Mouse (Mus musculus): ENCODE results near the gene Pald1. TPM values are rescaled to one million over a fixed set of nuclear protein-coding genes. Genes with fewer than 3 reads are reported as not detected.

Pald1 gene
- polyA plus RNA-seq, 1 experiment, result 7.5 TPM

DNA sequence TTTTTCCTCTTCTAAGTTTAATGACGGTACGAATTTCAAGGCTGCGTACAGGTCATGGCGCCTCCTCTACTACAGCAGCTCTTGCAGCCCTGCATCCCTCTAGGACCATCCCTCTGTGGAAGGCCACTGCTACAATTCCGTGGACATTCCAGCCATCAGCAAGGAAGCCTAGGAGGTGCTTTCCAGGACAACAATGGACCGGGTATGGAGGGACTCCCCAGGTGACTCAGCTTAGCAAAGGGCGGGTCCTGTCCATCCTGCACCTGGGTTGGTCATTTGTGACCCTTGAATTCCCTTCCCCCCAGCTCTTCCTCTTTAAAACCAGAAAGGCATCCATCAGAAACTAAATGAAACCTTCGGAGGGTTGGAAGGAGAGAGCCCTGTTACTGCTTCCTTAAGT lies 22.7 kb downstream of the Pald1 start:
- Histone ChIP-seq H3K4me3 (ENCODE audit: control insufficient read depth, low read depth, low read length) (no peak overlapping the region), H3K36me3 (ENCODE audit: control insufficient read depth, insufficient read depth, low read length) (no peaks in the 10 kb centered on the region), H3K27ac (ENCODE audit: control insufficient read depth, insufficient read depth, low read depth, low read length) (no peak overlapping the region), H3K4me1 (ENCODE audit: control insufficient read depth, insufficient read depth, low read length) (no peaks in the 10 kb centered on the region; the same call in 1 of the 2 replicates), H3K27me3 (ENCODE audit: control insufficient read depth, insufficient read depth, low read length) (no peaks in the 10 kb centered on the region)
- TF ChIP-seq POLR2A (IDR thresholded peaks at IDR 0.05; ENCODE audit: control insufficient read depth, low read depth, low read length) (no peak), CTCF (IDR thresholded peaks at IDR 0.05; ENCODE audit: control insufficient read depth, insufficient read depth, insufficient replicate concordance, low read depth, low read length) (no peak)

DNA sequence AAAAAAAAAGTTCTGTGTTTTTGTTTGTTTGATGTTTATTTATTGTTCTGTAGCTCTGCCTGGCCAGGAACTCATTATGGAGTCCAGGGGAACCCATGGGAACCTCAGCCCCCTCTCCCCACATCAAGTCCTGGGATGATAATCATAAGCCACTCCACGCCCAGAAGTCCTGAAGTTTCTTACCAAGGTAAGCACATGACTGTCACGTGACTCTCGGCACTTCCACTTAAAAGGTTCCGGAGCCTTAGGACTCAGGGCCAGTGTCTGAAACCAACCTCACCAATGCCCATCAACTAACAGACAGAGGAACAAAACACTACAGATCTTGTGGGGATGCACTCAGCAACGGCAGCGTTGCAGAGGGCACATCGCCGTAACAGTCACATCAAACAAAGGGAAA lies 23.9 kb downstream of the Pald1 start:
- H3K4me1 ChIP-seq (ENCODE audit: control insufficient read depth, insufficient read depth, low read length), result no peaks in the 10 kb centered on the region; the same call in 1 of the 2 replicates
- no peaks in the 10 kb centered on the region for H3K27me3 ChIP-seq (ENCODE audit: control insufficient read depth, insufficient read depth, low read length)
- H3K4me3 ChIP-seq (ENCODE audit: control insufficient read depth, low read depth, low read length), result no peak overlapping the region
- H3K36me3 ChIP-seq (ENCODE audit: control insufficient read depth, insufficient read depth, low read length), result no peaks in the 10 kb centered on the region
- H3K27ac ChIP-seq (ENCODE audit: control insufficient read depth, insufficient read depth, low read depth, low read length), result no peak overlapping the region
- TF ChIP-seq CTCF (IDR thresholded peaks at IDR 0.05; ENCODE audit: control insufficient read depth, insufficient read depth, insufficient replicate concordance, low read depth, low read length) (no peak), POLR2A (IDR thresholded peaks at IDR 0.05; ENCODE audit: control insufficient read depth, low read depth, low read length) (no peak)

DNA sequence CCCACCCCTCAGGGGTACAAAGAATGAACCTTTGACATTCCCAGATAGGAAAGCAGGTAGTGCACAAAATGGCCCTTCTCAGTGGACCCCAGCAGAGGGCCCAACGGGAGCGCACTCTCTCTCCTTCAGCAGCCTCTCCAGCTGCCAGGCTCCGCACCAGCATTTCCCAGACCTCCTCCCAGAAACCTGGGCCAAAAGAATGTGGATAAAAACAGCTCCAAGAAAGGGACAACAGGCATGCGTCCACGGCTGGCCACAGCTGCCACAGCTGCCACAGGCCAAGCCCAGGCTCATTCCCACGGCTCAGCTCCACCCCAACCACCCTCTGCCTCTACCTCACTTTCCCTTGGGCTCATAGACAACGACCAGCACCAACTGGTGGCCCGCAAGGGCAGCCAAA lies 25.7 kb downstream of the Pald1 start:
- no peaks in the 10 kb centered on the region for H3K4me1 ChIP-seq (ENCODE audit: control insufficient read depth, insufficient read depth, low read length)
- no peaks in the 10 kb centered on the region for H3K27me3 ChIP-seq (ENCODE audit: control insufficient read depth, insufficient read depth, low read length)
- H3K27ac ChIP-seq (ENCODE audit: control insufficient read depth, insufficient read depth, low read depth, low read length), result no peak overlapping the region
- H3K4me3 ChIP-seq (ENCODE audit: control insufficient read depth, low read depth, low read length), result no peak overlapping the region
- no peaks in the 10 kb centered on the region for H3K36me3 ChIP-seq (ENCODE audit: control insufficient read depth, insufficient read depth, low read length)
- TF ChIP-seq POLR2A (IDR thresholded peaks at IDR 0.05; ENCODE audit: control insufficient read depth, low read depth, low read length) (no peak), CTCF (IDR thresholded peaks at IDR 0.05; ENCODE audit: control insufficient read depth, insufficient read depth, insufficient replicate concordance, low read depth, low read length) (no peak)

DNA sequence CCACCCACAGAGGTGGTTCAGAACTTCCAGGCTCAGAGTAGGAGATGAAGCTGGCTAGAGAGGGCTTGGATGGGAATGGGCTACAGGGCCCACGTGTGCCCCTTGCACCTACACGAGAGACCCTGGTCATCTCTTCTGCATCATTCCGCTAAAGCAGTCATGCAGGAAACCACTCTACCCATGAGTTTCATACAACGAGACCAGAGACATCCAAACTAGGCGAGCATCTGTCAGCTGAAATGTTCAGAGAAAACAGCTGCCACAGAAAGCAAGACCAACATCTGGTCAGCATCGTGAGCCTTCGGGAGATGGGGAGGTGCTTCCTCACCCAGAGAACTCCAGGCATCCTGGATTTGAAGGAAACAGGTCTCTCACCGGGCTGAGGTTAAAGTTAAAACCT lies 26.8 kb downstream of the Pald1 start:
- Histone ChIP-seq H3K27me3 (ENCODE audit: control insufficient read depth, insufficient read depth, low read length) (no peaks in the 10 kb centered on the region), H3K36me3 (ENCODE audit: control insufficient read depth, insufficient read depth, low read length) (no peaks in the 10 kb centered on the region), H3K4me1 (ENCODE audit: control insufficient read depth, insufficient read depth, low read length) (no peaks in the 10 kb centered on the region), H3K27ac (ENCODE audit: control insufficient read depth, insufficient read depth, low read depth, low read length) (no peak overlapping the region), H3K4me3 (ENCODE audit: control insufficient read depth, low read depth, low read length) (no peak overlapping the region)
- no peak for TF ChIP-seq CTCF (IDR thresholded peaks at IDR 0.05; ENCODE audit: control insufficient read depth, insufficient read depth, insufficient replicate concordance, low read depth, low read length)
- no peak for TF ChIP-seq POLR2A (IDR thresholded peaks at IDR 0.05; ENCODE audit: control insufficient read depth, low read depth, low read length)

DNA sequence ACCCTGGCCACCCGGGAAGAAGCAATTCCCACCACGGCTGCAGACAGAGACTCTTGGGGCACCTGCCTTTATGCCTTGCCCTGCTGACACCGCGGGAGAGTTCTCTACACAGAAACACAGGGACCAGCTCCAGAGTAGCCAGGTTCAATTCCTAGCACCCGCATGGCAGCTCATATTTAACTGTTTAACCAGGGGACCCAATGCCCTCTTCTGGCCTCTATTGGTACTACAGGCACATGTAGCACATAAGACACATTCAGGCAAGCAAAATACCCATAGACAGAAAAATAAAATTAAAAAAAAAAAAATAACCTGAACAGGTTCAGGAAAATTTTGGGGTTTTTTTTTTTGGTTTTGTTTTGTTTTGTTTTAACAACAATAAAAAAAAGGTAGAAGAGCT lies 27.2 kb downstream of the Pald1 start:
- no peak overlapping the region for H3K4me3 ChIP-seq (ENCODE audit: control insufficient read depth, low read depth, low read length)
- H3K4me1 ChIP-seq (ENCODE audit: control insufficient read depth, insufficient read depth, low read length), result no peaks in the 10 kb centered on the region
- no peaks in the 10 kb centered on the region for H3K27me3 ChIP-seq (ENCODE audit: control insufficient read depth, insufficient read depth, low read length)
- H3K27ac ChIP-seq (ENCODE audit: control insufficient read depth, insufficient read depth, low read depth, low read length), result no peak overlapping the region
- TF ChIP-seq CTCF (IDR thresholded peaks at IDR 0.05; ENCODE audit: control insufficient read depth, insufficient read depth, insufficient replicate concordance, low read depth, low read length) (no peak), POLR2A (IDR thresholded peaks at IDR 0.05; ENCODE audit: control insufficient read depth, low read depth, low read length) (no peak)
- H3K36me3 ChIP-seq (ENCODE audit: control insufficient read depth, insufficient read depth, low read length), result no peaks in the 10 kb centered on the region

DNA sequence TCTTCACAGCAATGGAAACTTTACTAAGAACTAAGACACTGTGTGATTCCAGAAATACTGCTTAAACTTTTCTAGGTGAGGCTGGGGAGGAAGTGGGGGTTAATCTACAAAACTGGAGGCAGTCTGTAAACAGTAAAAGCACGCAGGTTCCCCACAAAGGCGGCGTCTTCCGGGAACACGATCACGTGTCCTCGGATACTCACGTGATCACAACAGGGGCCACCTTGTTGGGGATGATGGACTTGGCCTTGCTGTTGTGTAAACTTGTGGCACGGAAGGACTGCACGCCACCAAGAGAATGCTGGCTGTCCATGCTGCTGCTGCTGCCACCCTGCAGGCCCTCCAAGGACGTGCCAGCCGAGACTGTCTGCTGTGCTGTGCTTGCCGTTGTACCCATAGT lies 27.7 kb downstream of the Pald1 start:
- TF ChIP-seq CTCF (IDR thresholded peaks at IDR 0.05; ENCODE audit: control insufficient read depth, insufficient read depth, insufficient replicate concordance, low read depth, low read length), result no peak
- no peak for TF ChIP-seq POLR2A (IDR thresholded peaks at IDR 0.05; ENCODE audit: control insufficient read depth, low read depth, low read length)
- Histone ChIP-seq H3K4me1 (ENCODE audit: control insufficient read depth, insufficient read depth, low read length) (no peaks in the 10 kb centered on the region), H3K36me3 (ENCODE audit: control insufficient read depth, insufficient read depth, low read length) (no peaks in the 10 kb centered on the region), H3K27me3 (ENCODE audit: control insufficient read depth, insufficient read depth, low read length) (no peaks in the 10 kb centered on the region), H3K4me3 (ENCODE audit: control insufficient read depth, low read depth, low read length) (no peak overlapping the region), H3K27ac (ENCODE audit: control insufficient read depth, insufficient read depth, low read depth, low read length) (no peak overlapping the region)

DNA sequence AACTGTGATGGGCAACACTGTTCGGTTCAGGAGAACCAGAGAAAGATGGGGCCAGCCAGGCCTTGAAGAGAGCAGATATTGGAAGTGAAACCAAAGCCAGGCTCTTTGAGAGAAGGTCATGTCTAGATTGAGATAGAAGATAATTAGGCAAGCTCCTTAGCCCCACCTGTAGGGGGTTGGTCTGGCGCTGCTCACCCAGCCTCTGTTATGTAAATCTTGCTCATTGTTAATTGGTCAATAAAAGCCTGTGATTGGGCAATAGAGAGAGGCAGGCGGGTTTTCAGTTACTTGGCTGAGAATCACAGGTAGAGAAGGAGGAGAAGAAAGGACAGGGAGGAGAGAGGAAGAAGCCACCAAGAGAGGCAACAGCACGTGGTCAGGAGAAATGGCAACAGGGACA lies 32.1 kb downstream of the Pald1 start:
- Histone ChIP-seq H3K36me3 (ENCODE audit: control insufficient read depth, insufficient read depth, low read length) (no peaks in the 10 kb centered on the region), H3K27ac (ENCODE audit: control insufficient read depth, insufficient read depth, low read depth, low read length) (no peak overlapping the region), H3K27me3 (ENCODE audit: control insufficient read depth, insufficient read depth, low read length) (no peaks in the 10 kb centered on the region), H3K4me3 (ENCODE audit: control insufficient read depth, low read depth, low read length) (no peak overlapping the region), H3K4me1 (ENCODE audit: control insufficient read depth, insufficient read depth, low read length) (peaks cover 6% of the 10 kb centered on the region)
- TF ChIP-seq POLR2A (IDR thresholded peaks at IDR 0.05; ENCODE audit: control insufficient read depth, low read depth, low read length), result no peak
- TF ChIP-seq CTCF (IDR thresholded peaks at IDR 0.05; ENCODE audit: control insufficient read depth, insufficient read depth, insufficient replicate concordance, low read depth, low read length), result no peak

DNA sequence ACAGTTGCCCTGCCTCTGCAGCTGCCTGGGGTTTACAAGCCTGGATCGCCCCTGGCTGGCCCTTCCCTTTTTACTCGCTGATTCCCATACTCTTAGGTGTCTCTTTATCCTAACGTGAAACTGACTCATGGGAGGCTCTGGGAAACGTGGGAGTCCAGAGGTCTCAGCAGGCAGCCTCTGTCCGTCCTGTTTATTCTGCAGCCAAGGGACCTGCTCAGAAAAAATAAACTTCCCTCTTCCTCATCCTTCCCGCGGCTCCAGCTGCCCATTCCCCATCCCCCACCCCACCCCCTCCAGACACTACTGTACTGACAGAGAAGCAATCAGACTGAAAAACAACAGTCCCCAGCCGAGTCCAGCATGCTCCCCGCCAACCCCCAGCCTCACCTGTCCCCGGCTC lies 37.0 kb downstream of the Pald1 start:
- TF ChIP-seq CTCF (IDR thresholded peaks at IDR 0.05; ENCODE audit: control insufficient read depth, insufficient read depth, insufficient replicate concordance, low read depth, low read length) (no peak), POLR2A (IDR thresholded peaks at IDR 0.05; ENCODE audit: control insufficient read depth, low read depth, low read length) (no peak)
- peaks cover 28% of the 10 kb centered on the region for H3K4me1 ChIP-seq (ENCODE audit: control insufficient read depth, insufficient read depth, low read length)
- H3K27ac ChIP-seq (ENCODE audit: control insufficient read depth, insufficient read depth, low read depth, low read length), result no peak overlapping the region
- H3K27me3 ChIP-seq (ENCODE audit: control insufficient read depth, insufficient read depth, low read length), result no peaks in the 10 kb centered on the region
- no peak overlapping the region for H3K4me3 ChIP-seq (ENCODE audit: control insufficient read depth, low read depth, low read length)
- no peaks in the 10 kb centered on the region for H3K36me3 ChIP-seq (ENCODE audit: control insufficient read depth, insufficient read depth, low read length)
